Mouse (Mus musculus): ENCODE data around the gene Tram2. TPM values are rescaled to one million over a fixed set of nuclear protein-coding genes. Genes with fewer than 3 reads are reported as not detected.

Gene Tram2
- polyA plus RNA-seq (2012): 0.30 and 0.48 TPM in 2 replicates

- TF ChIP-seq GATA1 (IDR thresholded peaks at IDR 0.05; ENCODE audit: low read length): no peak
These were observed at the start of gene Tram2 for GRCm38 (mm10) chr1:21079217-21079773. Tram2 (minus strand) TSS chr1:21079229.

- TF ChIP-seq GATA1 (IDR thresholded peaks at IDR 0.05; ENCODE audit: low read length): no peak
These were observed 45.8 kb upstream of the Tram2 start for GRCm38 (mm10) chr1:21124713-21125336.

- TF ChIP-seq GATA1 (IDR thresholded peaks at IDR 0.05; ENCODE audit: low read length): no peak
These were observed 24.8 kb upstream of the Tram2 start for GRCm38 (mm10) chr1:21103784-21104183.

DNA sequence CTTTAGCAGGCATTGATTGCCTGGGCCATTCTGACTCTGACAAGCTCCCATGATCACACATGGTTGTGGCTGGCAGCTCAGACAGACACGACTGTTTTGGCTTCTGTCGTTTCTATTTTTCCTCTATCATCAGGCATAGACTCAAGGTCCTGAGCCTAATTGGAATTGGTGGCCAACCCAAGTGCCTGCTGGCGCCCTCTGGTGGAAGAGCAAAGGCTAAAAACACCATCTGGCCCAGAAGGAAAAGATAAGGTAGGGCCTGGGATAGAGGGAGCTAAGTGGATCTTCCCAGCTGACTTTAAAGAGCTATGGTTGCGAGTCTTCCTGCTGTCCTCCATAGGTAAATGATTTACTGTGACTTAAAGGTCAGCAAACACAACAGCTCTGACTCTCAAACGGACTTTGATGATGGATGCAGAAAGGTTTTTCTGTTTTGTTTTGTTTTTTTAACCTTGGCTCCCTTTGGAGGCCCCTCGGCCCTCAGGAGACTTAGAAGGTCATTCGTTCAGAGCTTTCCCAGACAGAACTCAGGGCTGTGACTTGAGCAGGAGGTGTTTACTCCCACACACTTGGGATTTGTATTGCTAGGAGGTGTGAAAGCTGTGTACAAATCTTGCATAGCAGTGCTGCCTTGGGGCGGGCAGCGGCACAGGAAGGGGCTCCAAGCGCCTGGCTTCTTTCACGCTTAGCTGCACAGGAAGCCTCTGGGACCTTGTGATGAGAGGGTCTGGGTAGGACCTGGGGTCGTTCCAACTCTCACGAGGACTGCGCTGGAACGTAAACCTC is 22.4 kb upstream of the Tram2 start:
- no peak for TF ChIP-seq GATA1 (IDR thresholded peaks at IDR 0.05; ENCODE audit: low read length)

GRCm38 (mm10) chr1:21100726-21101125 is 21.7 kb upstream of the Tram2 start:
- no peak for TF ChIP-seq GATA1 (IDR thresholded peaks at IDR 0.05; ENCODE audit: low read length)

DNA sequence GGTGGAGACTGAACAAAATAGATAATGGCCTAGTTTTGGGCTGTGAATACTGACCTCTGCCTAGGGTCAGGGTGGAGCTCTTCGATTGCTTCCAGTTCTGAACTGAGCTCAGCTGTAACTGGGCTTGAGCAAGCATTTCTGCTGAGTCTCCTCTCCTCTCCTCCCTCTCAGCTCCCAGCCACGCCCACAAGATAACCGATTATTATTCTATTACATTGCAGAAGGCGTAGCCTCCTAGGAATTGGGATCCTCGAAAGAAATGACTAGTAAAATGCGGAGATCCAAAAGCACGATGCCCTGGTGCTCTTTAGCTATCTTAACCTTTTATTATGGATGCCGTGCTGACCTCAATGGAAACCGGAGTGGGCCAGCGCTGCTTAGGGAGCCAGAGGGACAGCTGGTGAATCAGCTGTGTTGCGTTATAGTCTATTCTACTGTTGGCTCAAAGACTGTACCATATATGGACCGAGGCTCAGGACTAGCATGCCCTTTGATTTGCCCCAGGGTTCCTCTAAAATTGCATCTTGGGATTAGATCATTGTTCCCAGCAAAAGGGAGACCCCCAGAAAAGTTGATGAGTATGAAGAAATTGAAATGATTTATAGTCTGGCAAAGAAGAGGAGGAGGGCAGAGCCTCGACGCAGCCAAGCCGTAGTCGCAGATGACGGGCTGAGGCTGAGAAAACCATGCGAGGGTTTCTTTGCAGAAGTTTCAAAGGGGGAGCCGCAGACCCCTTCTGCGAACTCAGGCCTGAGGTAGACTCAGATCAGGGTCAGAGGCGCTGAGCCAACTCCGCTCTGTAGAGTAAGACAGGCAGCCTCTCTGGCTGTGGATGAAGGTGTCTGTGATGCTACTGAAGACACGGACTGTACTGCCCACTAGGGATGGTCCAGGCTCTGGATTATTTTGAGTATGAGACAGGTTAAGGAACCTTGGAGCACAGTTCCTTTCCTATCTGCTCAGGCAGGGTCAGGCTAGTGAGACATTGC is 18.3 kb upstream of the Tram2 start:
- TF ChIP-seq GATA1 (IDR thresholded peaks at IDR 0.05; ENCODE audit: low read length): no peak

- no peak for TF ChIP-seq GATA1 (IDR thresholded peaks at IDR 0.05; ENCODE audit: low read length)
These were observed 15.7 kb upstream of the Tram2 start for GRCm38 (mm10) chr1:21094644-21095215.

GRCm38 (mm10) chr1:21089661-21090117 is 10.7 kb upstream of the Tram2 start:
- TF ChIP-seq GATA1 (IDR thresholded peaks at IDR 0.05; ENCODE audit: low read length): no peak

- TF ChIP-seq GATA1 (IDR thresholded peaks at IDR 0.05; ENCODE audit: low read length): no peak
These were observed 7.3 kb upstream of the Tram2 start for GRCm38 (mm10) chr1:21086291-21086690.

DNA sequence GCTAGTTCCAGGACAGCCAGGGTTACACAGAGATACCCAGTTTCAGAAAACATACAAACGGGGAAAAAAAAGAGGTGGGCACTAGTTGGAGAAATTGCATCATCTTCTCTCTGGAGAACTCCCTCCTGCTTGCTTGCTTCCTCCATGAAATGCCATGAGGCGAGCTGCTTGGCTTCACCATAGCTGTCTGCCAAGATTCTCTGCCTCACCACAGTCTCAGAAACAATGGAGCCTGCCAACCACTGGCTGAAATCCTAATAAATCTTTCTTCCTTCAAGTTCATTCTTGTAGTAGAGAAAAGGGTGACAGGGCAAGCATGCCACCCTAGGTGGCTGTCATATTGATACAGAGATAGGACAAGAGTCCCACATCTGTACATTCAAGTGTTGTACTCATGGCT is 5.6 kb upstream of the Tram2 start:
- TF ChIP-seq GATA1 (IDR thresholded peaks at IDR 0.05; ENCODE audit: low read length): no peak

GRCm38 (mm10) chr1:21080362-21080761 is 1.3 kb upstream of the Tram2 start:
- TF ChIP-seq GATA1 (IDR thresholded peaks at IDR 0.05; ENCODE audit: low read length): no peak

- TF ChIP-seq GATA1 (IDR thresholded peaks at IDR 0.05; ENCODE audit: low read length): no peak
These were observed 381 bp downstream of the Tram2 start for GRCm38 (mm10) chr1:21078481-21079214.

- TF ChIP-seq GATA1 (IDR thresholded peaks at IDR 0.05; ENCODE audit: low read length): no peak
These were observed 1.4 kb downstream of the Tram2 start for GRCm38 (mm10) chr1:21077619-21078018.

GRCm38 (mm10) chr1:21077191-21077590 is 1.8 kb downstream of the Tram2 start:
- no peak for TF ChIP-seq GATA1 (IDR thresholded peaks at IDR 0.05; ENCODE audit: low read length)

Data from G1E-ER4 (cell line).